Mouse (Mus musculus) macrophage (primary cell): Measurements from ENCODE around the gene Pacrg. TPM values are rescaled to one million over a fixed set of nuclear protein-coding genes. Genes with fewer than 3 reads are reported as not detected.

Source experiments
- H3K27ac ChIP-seq: fragments of 350-480 bp; formaldehyde crosslinking; 2 replicates; pipeline ENCODE4 v1.9.0; 2021
- H3K36me3 ChIP-seq: fragments of 350-480 bp; formaldehyde crosslinking; 2 replicates; pipeline ENCODE4 v1.9.0; 2021; ENCODE audit errors: inconsistent target
- H3K4me3 ChIP-seq: fragments of 350-480 bp; formaldehyde crosslinking; 2 replicates; pipeline ENCODE4 v1.9.0; 2021; ENCODE audit errors: inconsistent target
- H3K79me2 ChIP-seq: fragments of 350-480 bp; formaldehyde crosslinking; 2 replicates; pipeline ENCODE4 v1.9.0; 2021; ENCODE audit errors: inconsistent target
- WGBS: methylation state at CpG from one replicate; pipeline ENCODE4 v1.1.7; 2026; ENCODE audit warnings: inconsistent platforms; ENCODE audit not compliant: missing documents; 5-methylcytosine and 5-hydroxymethylcytosine counted together
- polyA plus RNA-seq: library from polyadenylated mRNA; stranded (reverse); fragments of 250-400 nt; gene quantifications from 3 replicates; pipeline ENCODE4 v1.2.4, GENCODE M21; 2018; ENCODE audit warnings: inconsistent platforms

Gene Pacrg
- polyA plus RNA-seq, 1 experiment from 2014 or later: 2.6 TPM

GRCm38 (mm10) chr17:10463626-10464025 is 376.5 kb downstream of the Pacrg start:
- H3K27ac ChIP-seq: no peak overlapping the region
- WGBS: 95% methylated on average over 3 of the region's 3 CpGs
- no peaks in the 10 kb centered on the region for H3K36me3 ChIP-seq
- no peak overlapping the region for H3K4me3 ChIP-seq
- H3K79me2 ChIP-seq: no peaks in the 10 kb centered on the region

GRCm38 (mm10) chr17:10460916-10461315 is 379.2 kb downstream of the Pacrg start:
- H3K27ac ChIP-seq: no peak overlapping the region
- no peak overlapping the region for H3K4me3 ChIP-seq
- WGBS: 94% methylated on average over 4 of the region's 4 CpGs
- no peaks in the 10 kb centered on the region for H3K79me2 ChIP-seq
- H3K36me3 ChIP-seq: no peaks in the 10 kb centered on the region

- no peak overlapping the region for H3K27ac ChIP-seq
- no peaks in the 10 kb centered on the region for H3K79me2 ChIP-seq
- H3K4me3 ChIP-seq: no peak overlapping the region
- H3K36me3 ChIP-seq: no peaks in the 10 kb centered on the region
Observed at GRCm38 (mm10) chr17:10458743-10459142, 381.4 kb downstream of the Pacrg start.

GRCm38 (mm10) chr17:10456409-10456808 is 383.7 kb downstream of the Pacrg start:
- H3K79me2 ChIP-seq: no peaks in the 10 kb centered on the region
- no peak overlapping the region for H3K4me3 ChIP-seq
- 91% methylated on average over 4 of the region's 4 CpGs for WGBS
- H3K36me3 ChIP-seq: no peaks in the 10 kb centered on the region
- no peak overlapping the region for H3K27ac ChIP-seq

- Histone ChIP-seq H3K79me2 (no peaks in the 10 kb centered on the region), H3K4me3 (no peak overlapping the region), H3K27ac (no peak overlapping the region), H3K36me3 (no peaks in the 10 kb centered on the region)
- 98% methylated on average over 7 of the region's 7 CpGs for WGBS
Observed at GRCm38 (mm10) chr17:10455961-10456360, 384.1 kb downstream of the Pacrg start.

- no peaks in the 10 kb centered on the region for H3K79me2 ChIP-seq
- H3K36me3 ChIP-seq: no peaks in the 10 kb centered on the region
- WGBS: 93% methylated on average over 8 of the region's 8 CpGs
- H3K27ac ChIP-seq: no peak overlapping the region
- no peak overlapping the region for H3K4me3 ChIP-seq
Observed at GRCm38 (mm10) chr17:10454406-10454805, 385.7 kb downstream of the Pacrg start.

- no peaks in the 10 kb centered on the region for H3K36me3 ChIP-seq
- WGBS: 100% methylated on average over 2 of the region's 3 CpGs
- H3K4me3 ChIP-seq: no peak overlapping the region
Observed at GRCm38 (mm10) chr17:10452801-10453200, 387.3 kb downstream of the Pacrg start.

GRCm38 (mm10) chr17:10451306-10452077 is 388.6 kb downstream of the Pacrg start:
- Histone ChIP-seq H3K36me3 (no peaks in the 10 kb centered on the region), H3K4me3 (no peak overlapping the region), H3K79me2 (no peaks in the 10 kb centered on the region), H3K27ac (no peak overlapping the region)
- 93% methylated on average over 10 of the region's 10 CpGs for WGBS

More at GRCm38 (mm10) chr17:10452801-10453200, 387.3 kb downstream of the Pacrg start:
- no peaks in the 10 kb centered on the region for H3K79me2 ChIP-seq
- no peak overlapping the region for H3K27ac ChIP-seq

- WGBS: 96% methylated on average over 14 of the region's 14 CpGs
- no peaks in the 10 kb centered on the region for H3K36me3 ChIP-seq
- no peak overlapping the region for H3K4me3 ChIP-seq
- H3K27ac ChIP-seq: no peak overlapping the region
- H3K79me2 ChIP-seq: no peaks in the 10 kb centered on the region
Observed at GRCm38 (mm10) chr17:10449800-10450299, 390.3 kb downstream of the Pacrg start.

GRCm38 (mm10) chr17:10448417-10448816 is 391.7 kb downstream of the Pacrg start:
- H3K4me3 ChIP-seq: no peak overlapping the region
- H3K27ac ChIP-seq: no peak overlapping the region
- no peaks in the 10 kb centered on the region for H3K36me3 ChIP-seq
- no peaks in the 10 kb centered on the region for H3K79me2 ChIP-seq
- 92% methylated on average over 5 of the region's 5 CpGs for WGBS

- WGBS: 84% methylated on average over 16 of the region's 16 CpGs
- Histone ChIP-seq H3K36me3 (no peaks in the 10 kb centered on the region), H3K79me2 (no peaks in the 10 kb centered on the region), H3K4me3 (no peak overlapping the region), H3K27ac (no peak overlapping the region)
Observed at GRCm38 (mm10) chr17:10441501-10442111, 398.5 kb downstream of the Pacrg start.

- H3K36me3 ChIP-seq: no peaks in the 10 kb centered on the region
- H3K27ac ChIP-seq: no peak overlapping the region
- 86% methylated on average over 3 of the region's 3 CpGs for WGBS
- no peak overlapping the region for H3K4me3 ChIP-seq
- no peaks in the 10 kb centered on the region for H3K79me2 ChIP-seq
Observed at GRCm38 (mm10) chr17:10440961-10441360, 399.1 kb downstream of the Pacrg start.

GRCm38 (mm10) chr17:10439815-10440214 is 400.3 kb downstream of the Pacrg start:
- Histone ChIP-seq H3K79me2 (no peaks in the 10 kb centered on the region), H3K36me3 (no peaks in the 10 kb centered on the region), H3K27ac (no peak overlapping the region), H3K4me3 (no peak overlapping the region)
- 93% methylated on average over 8 of the region's 8 CpGs for WGBS

GRCm38 (mm10) chr17:10434867-10435266 is 405.2 kb downstream of the Pacrg start:
- no peak overlapping the region for H3K4me3 ChIP-seq
- no peak overlapping the region for H3K27ac ChIP-seq
- H3K79me2 ChIP-seq: no peaks in the 10 kb centered on the region
- H3K36me3 ChIP-seq: no peaks in the 10 kb centered on the region
- 67% methylated on average over 1 of the region's 1 CpGs for WGBS

GRCm38 (mm10) chr17:10432525-10433180 is 407.5 kb downstream of the Pacrg start:
- no peak overlapping the region for H3K4me3 ChIP-seq
- H3K27ac ChIP-seq: no peak overlapping the region
- H3K79me2 ChIP-seq: no peaks in the 10 kb centered on the region
- no peaks in the 10 kb centered on the region for H3K36me3 ChIP-seq
- 93% methylated on average over 5 of the region's 7 CpGs for WGBS
